Mouse (Mus musculus): ENCODE data around the gene Atp5h. TPM values are rescaled to one million over a fixed set of nuclear protein-coding genes. Genes with fewer than 3 reads are reported as not detected.

The Atp5h gene
- polyA plus RNA-seq, 2 experiments, result 334 to 620 TPM

DNA sequence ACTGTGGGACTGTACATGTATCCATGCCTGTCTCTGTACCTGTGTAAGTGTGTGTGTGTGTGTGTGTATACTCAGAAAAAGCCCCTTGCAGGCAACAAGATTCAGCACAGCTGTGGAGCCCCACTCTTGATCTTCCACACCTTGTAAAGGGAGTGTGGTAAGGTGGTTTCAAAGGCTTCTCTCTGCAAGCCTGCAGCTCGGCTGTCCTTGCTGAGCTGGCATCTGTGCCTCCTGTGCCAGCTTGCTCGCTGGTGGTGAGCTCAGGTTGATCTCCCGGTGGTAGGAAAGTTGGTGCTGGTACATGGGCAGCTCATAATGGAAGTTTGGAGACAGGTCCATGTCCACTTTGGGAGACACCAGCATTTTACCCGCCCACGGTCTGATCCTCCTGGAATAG lies 42.1 kb upstream of the Atp5h start:
- Histone ChIP-seq H3K27me3 (ENCODE audit: control insufficient read depth, insufficient read depth, low read length) (no peaks in the 10 kb centered on the region; the same call in 1 of the 2 replicates), H3K27ac (no peak overlapping the region), H3K9me3 (ENCODE audit: control insufficient read depth, low read length) (no peaks in the 10 kb centered on the region), H3K9ac (replicated peaks) (no peak overlapping the region), H3K36me3 (replicated peaks; ENCODE audit: control insufficient read depth, insufficient read depth, low read depth) (no peaks in the 10 kb centered on the region), H3K4me2 (ENCODE audit: low read depth) (no peak overlapping the region), H3K4me1 (replicated peaks; ENCODE audit: control insufficient read depth in 2 of 2, insufficient read depth in 2 of 2, low read length in 1 of 2) (no peaks in the 10 kb centered on the region), H3K4me3 (ENCODE audit: insufficient read depth in 1 of 2, low read depth in 2 of 2, low read length in 2 of 2) (no peak overlapping the region)
- DNase-seq (ENCODE audit: low read depth in 3 of 3, low spot score in 3 of 3), result no peak
- WGBS (ENCODE audit: insufficient replicate concordance), result 59% methylated on average over 5 of the region's 5 CpGs
- no peak for ATAC-seq (ENCODE audit: insufficient read depth)
- TF ChIP-seq EP300 (IDR thresholded peaks at IDR 0.05; ENCODE audit: low read depth) (no peak), CTCF (IDR thresholded peaks at IDR 0.05; ENCODE audit: low read depth) (no peak)

DNA sequence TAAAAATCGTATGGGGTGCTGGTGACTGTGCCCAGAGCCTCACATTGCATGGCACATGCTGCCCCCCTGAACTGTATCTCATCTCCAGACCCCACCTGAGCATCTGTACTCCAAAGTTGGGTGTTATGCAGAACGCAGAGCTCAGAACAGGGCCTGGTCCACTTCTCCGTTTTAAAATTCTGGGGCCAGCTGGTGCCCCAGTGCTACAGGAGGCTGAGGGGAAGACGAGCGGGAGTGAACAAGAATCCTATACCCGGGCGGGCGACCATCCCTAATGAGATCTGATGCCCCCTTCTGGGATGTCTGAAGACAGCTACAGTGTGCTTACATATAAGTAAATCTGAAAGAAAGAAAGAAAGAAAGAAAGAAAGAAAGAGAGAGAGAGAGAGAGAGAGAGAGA lies 41.2 kb upstream of the Atp5h start:
- no peak for ATAC-seq (ENCODE audit: insufficient read depth)
- H3K4me1 ChIP-seq (replicated peaks; ENCODE audit: control insufficient read depth in 2 of 2, insufficient read depth in 2 of 2, low read length in 1 of 2), result no peaks in the 10 kb centered on the region
- no peaks in the 10 kb centered on the region; the same call in 1 of the 2 replicates for H3K27me3 ChIP-seq (ENCODE audit: control insufficient read depth, insufficient read depth, low read length)
- no peak overlapping the region for H3K4me2 ChIP-seq (ENCODE audit: low read depth)
- H3K4me3 ChIP-seq (ENCODE audit: insufficient read depth in 1 of 2, low read depth in 2 of 2, low read length in 2 of 2), result no peak overlapping the region
- H3K27ac ChIP-seq, result no peak overlapping the region
- TF ChIP-seq EP300 (IDR thresholded peaks at IDR 0.05; ENCODE audit: low read depth) (no peak), CTCF (IDR thresholded peaks at IDR 0.05; ENCODE audit: low read depth) (no peak)
- no peak for DNase-seq (ENCODE audit: low read depth in 3 of 3, low spot score in 3 of 3)
- no peaks in the 10 kb centered on the region for H3K36me3 ChIP-seq (replicated peaks; ENCODE audit: control insufficient read depth, insufficient read depth, low read depth)
- 21% methylated on average over 8 of the region's 8 CpGs for WGBS (ENCODE audit: insufficient replicate concordance)
- H3K9me3 ChIP-seq (ENCODE audit: control insufficient read depth, low read length), result no peaks in the 10 kb centered on the region
- H3K9ac ChIP-seq (replicated peaks), result no peak overlapping the region

DNA sequence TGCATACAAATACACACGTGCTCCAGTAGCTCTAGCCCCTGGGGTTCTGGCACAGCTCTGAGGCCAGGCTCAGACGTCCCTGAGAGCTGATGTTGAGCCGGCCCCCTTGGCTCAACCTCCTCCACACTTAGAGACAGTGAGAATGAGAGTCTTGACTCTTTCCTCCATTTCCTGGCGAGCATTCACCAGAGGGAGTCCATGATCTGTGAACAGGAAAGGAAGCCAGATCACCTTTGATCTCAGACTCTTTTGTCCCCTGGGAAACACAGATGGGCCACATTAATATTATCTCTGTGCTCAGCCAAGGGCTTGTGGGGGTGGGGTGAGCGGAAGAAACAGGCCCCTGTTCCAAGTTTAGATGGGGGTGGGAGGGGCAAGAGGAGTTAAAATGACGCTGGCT lies 37.6 kb upstream of the Atp5h start:
- Histone ChIP-seq H3K9ac (replicated peaks) (no peak overlapping the region), H3K27me3 (ENCODE audit: control insufficient read depth, insufficient read depth, low read length) (no peaks in the 10 kb centered on the region; the same call in 1 of the 2 replicates), H3K4me3 (ENCODE audit: insufficient read depth in 1 of 2, low read depth in 2 of 2, low read length in 2 of 2) (no peak overlapping the region), H3K36me3 (replicated peaks; ENCODE audit: control insufficient read depth, insufficient read depth, low read depth) (no peaks in the 10 kb centered on the region), H3K4me2 (ENCODE audit: low read depth) (no peak overlapping the region), H3K9me3 (ENCODE audit: control insufficient read depth, low read length) (no peaks in the 10 kb centered on the region), H3K27ac (no peak overlapping the region), H3K4me1 (replicated peaks; ENCODE audit: control insufficient read depth in 2 of 2, insufficient read depth in 2 of 2, low read length in 1 of 2) (no peaks in the 10 kb centered on the region)
- 37% methylated on average over 6 of the region's 6 CpGs for WGBS (ENCODE audit: insufficient replicate concordance)
- TF ChIP-seq CTCF (IDR thresholded peaks at IDR 0.05; ENCODE audit: low read depth) (no peak), EP300 (IDR thresholded peaks at IDR 0.05; ENCODE audit: low read depth) (no peak)
- DNase-seq (ENCODE audit: low read depth in 3 of 3, low spot score in 3 of 3) (no peak), ATAC-seq (ENCODE audit: insufficient read depth) (0 out of 2 replicates have a peak, but pooled peaks have one; percentile 23)

DNA sequence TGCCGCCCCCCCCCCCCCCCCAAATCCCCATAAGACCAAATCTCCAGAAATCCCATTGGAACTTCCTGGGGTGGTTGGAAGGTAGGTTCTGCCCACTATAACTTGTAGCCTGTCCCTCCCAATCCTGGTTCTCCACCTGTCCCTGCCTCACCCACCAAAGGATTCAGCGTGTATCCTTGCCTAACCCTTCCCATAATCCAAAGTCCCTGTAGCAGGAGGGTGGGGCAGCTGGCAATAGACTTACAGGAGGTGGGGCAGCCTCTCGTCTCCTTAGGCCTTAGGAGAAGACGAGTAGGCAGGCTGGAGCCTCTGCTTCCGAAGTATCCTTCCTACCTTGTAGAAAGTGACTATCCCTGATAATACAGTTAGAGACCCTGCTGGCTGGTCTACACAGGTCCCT lies 36.4 kb upstream of the Atp5h start:
- Histone ChIP-seq H3K4me2 (ENCODE audit: low read depth) (no peak overlapping the region), H3K9ac (replicated peaks) (no peak overlapping the region), H3K27ac (no peak overlapping the region), H3K27me3 (ENCODE audit: control insufficient read depth, insufficient read depth, low read length) (no peaks in the 10 kb centered on the region; the same call in 1 of the 2 replicates), H3K4me1 (replicated peaks; ENCODE audit: control insufficient read depth in 2 of 2, insufficient read depth in 2 of 2, low read length in 1 of 2) (no peaks in the 10 kb centered on the region), H3K9me3 (ENCODE audit: control insufficient read depth, low read length) (no peaks in the 10 kb centered on the region), H3K4me3 (ENCODE audit: insufficient read depth in 1 of 2, low read depth in 2 of 2, low read length in 2 of 2) (no peak overlapping the region), H3K36me3 (replicated peaks; ENCODE audit: control insufficient read depth, insufficient read depth, low read depth) (no peaks in the 10 kb centered on the region)
- ATAC-seq (ENCODE audit: insufficient read depth) (no peak), DNase-seq (ENCODE audit: low read depth in 3 of 3, low spot score in 3 of 3) (no peak)
- TF ChIP-seq CTCF (IDR thresholded peaks at IDR 0.05; ENCODE audit: low read depth) (no peak), EP300 (IDR thresholded peaks at IDR 0.05; ENCODE audit: low read depth) (no peak)
- 69% methylated on average over 5 of the region's 5 CpGs for WGBS (ENCODE audit: insufficient replicate concordance)

DNA sequence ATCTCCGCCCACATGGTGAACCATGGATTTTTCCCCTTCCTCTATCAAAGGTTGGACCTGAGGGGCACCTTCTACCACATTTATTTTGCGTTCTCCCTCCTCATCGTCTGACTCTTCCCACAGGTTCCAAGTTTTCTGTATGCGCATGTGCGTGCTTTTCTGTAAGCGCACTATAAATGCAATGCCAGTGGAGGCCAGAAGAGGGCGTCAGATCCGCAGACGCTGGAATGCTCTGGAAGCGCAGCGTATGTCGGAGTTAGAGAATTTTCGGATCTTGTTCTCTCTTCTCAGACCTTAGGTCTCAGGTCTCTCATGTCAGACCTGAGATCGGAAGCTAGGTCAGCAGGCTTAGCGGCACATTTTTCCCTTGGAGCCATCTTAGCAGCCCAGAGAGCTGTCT lies 35.9 kb upstream of the Atp5h start:
- Histone ChIP-seq H3K4me2 (ENCODE audit: low read depth) (no peak overlapping the region), H3K27me3 (ENCODE audit: control insufficient read depth, insufficient read depth, low read length) (no peaks in the 10 kb centered on the region; the same call in 1 of the 2 replicates), H3K9me3 (ENCODE audit: control insufficient read depth, low read length) (no peaks in the 10 kb centered on the region), H3K27ac (no peak overlapping the region), H3K36me3 (replicated peaks; ENCODE audit: control insufficient read depth, insufficient read depth, low read depth) (no peaks in the 10 kb centered on the region), H3K4me1 (replicated peaks; ENCODE audit: control insufficient read depth in 2 of 2, insufficient read depth in 2 of 2, low read length in 1 of 2) (no peaks in the 10 kb centered on the region), H3K4me3 (ENCODE audit: insufficient read depth in 1 of 2, low read depth in 2 of 2, low read length in 2 of 2) (no peak overlapping the region), H3K9ac (replicated peaks) (no peak overlapping the region)
- 78% methylated on average over 15 of the region's 15 CpGs for WGBS (ENCODE audit: insufficient replicate concordance)
- TF ChIP-seq EP300 (IDR thresholded peaks at IDR 0.05; ENCODE audit: low read depth), result no peak
- peak; percentile 53 for TF ChIP-seq CTCF (IDR thresholded peaks at IDR 0.05; ENCODE audit: low read depth)
- DNase-seq (ENCODE audit: low read depth in 3 of 3, low spot score in 3 of 3), result no peak
- no peak for ATAC-seq (ENCODE audit: insufficient read depth)
